Mouse (Mus musculus) myocyte (in vitro differentiated cells): Measurements from ENCODE around the gene Nipsnap2. TPM values are rescaled to one million over a fixed set of nuclear protein-coding genes. Genes with fewer than 3 reads are reported as not detected.

Source experiments
- H3K27me3 ChIP-seq: one replicate; pipeline ENCODE4 v1.6.1; 2011; ENCODE audit not compliant: control insufficient read depth, insufficient read depth, insufficient read length
- H3K36me3 ChIP-seq: one replicate; pipeline ENCODE4 v1.6.1; 2011; ENCODE audit not compliant: control insufficient read depth, insufficient read depth
- H3K4me2 ChIP-seq: one replicate; pipeline ENCODE4 v1.6.1; 2011; ENCODE audit warnings: low read depth, control low read depth
- H3K4me3 ChIP-seq: one replicate; pipeline ENCODE4 v1.5.1; 2011; ENCODE audit warnings: mild to moderate bottlenecking, control low read depth, moderate library complexity
- H3K79me2 ChIP-seq: one replicate; pipeline ENCODE4 v1.6.1; 2011; ENCODE audit not compliant: control insufficient read depth, insufficient read depth
- H3ac ChIP-seq: one replicate; pipeline ENCODE4 v1.6.1; 2011; ENCODE audit not compliant: control insufficient read depth, insufficient read length
- CEBPB ChIP-seq: IDR thresholded peaks from 2 replicates; pipeline ENCODE4 v1.6.1; 2011; ENCODE audit warnings: mild to moderate bottlenecking, moderate library complexity; ENCODE audit not compliant: poor library complexity, insufficient read depth, severe bottlenecking
- E2F4 ChIP-seq: IDR thresholded peaks from one replicate; pipeline ENCODE4 v1.6.1; 2011; ENCODE audit warnings: mild to moderate bottlenecking, control low read depth, moderate library complexity; ENCODE audit not compliant: insufficient read depth
- MAX ChIP-seq: IDR thresholded peaks from one replicate; pipeline ENCODE4 v1.6.1; 2011; ENCODE audit warnings: low read depth, mild to moderate bottlenecking, control low read depth
- MYOD1 ChIP-seq, 3 experiments: IDR thresholded peaks; one replicate each; pipeline ENCODE4 v1.6.1; 2011; ENCODE audit warnings: control low read depth in 2 of 3, low read depth in 2 of 3, mild to moderate bottlenecking in 2 of 3, moderate library complexity in 1 of 3; ENCODE audit not compliant: insufficient read length in 2 of 3, control insufficient read depth in 1 of 3
- MYOG ChIP-seq, 3 experiments: IDR thresholded peaks; one replicate each; pipeline ENCODE4 v1.6.1; 2011; ENCODE audit warnings: control low read depth in 2 of 3, low read depth in 2 of 3, mild to moderate bottlenecking in 2 of 3; ENCODE audit not compliant: insufficient read length in 2 of 3, control insufficient read depth in 1 of 3, insufficient read depth in 1 of 3
- POLR2A ChIP-seq: IDR thresholded peaks from one replicate; pipeline ENCODE4 v1.6.1; 2011; ENCODE audit warnings: low read depth, mild to moderate bottlenecking, control low read depth, moderate library complexity; ENCODE audit not compliant: insufficient read length
- POLR2AphosphoS2 ChIP-seq: IDR thresholded peaks from one replicate; pipeline ENCODE4 v1.6.1; 2011; ENCODE audit warnings: low read depth, control low read depth; ENCODE audit not compliant: insufficient read length
- REST ChIP-seq: IDR thresholded peaks from one replicate; pipeline ENCODE4 v1.6.1; 2011; ENCODE audit warnings: mild to moderate bottlenecking, control low read depth, moderate library complexity; ENCODE audit not compliant: insufficient read depth, insufficient read length
- SRF ChIP-seq: IDR thresholded peaks from one replicate; pipeline ENCODE4 v1.6.1; 2011; ENCODE audit warnings: low read depth; ENCODE audit not compliant: control insufficient read depth, insufficient read length
- TCF12 ChIP-seq: IDR thresholded peaks from one replicate; pipeline ENCODE4 v1.6.1; 2011; ENCODE audit warnings: mild to moderate bottlenecking, control low read depth; ENCODE audit not compliant: poor library complexity, insufficient read depth, severe bottlenecking
- TCF3 ChIP-seq: IDR thresholded peaks from one replicate; pipeline ENCODE4 v1.6.1; 2011; ENCODE audit warnings: low read depth, control low read depth; ENCODE audit not compliant: insufficient read length
- USF1 ChIP-seq: IDR thresholded peaks from one replicate; pipeline ENCODE4 v1.6.1; 2011; ENCODE audit warnings: low read depth, mild to moderate bottlenecking, control low read depth, moderate library complexity
- polyA plus RNA-seq: library from polyadenylated mRNA; unstranded; fragments of >200 nt; fragmentation: generic; extraction: Trizol; gene quantifications from one replicate; pipeline ENCODE4 v1.2.1, GENCODE M21; 2012; ENCODE audit warnings: missing spikeins

Gene Nipsnap2
- polyA plus RNA-seq, 1 experiment: 67.6 TPM

DNA sequence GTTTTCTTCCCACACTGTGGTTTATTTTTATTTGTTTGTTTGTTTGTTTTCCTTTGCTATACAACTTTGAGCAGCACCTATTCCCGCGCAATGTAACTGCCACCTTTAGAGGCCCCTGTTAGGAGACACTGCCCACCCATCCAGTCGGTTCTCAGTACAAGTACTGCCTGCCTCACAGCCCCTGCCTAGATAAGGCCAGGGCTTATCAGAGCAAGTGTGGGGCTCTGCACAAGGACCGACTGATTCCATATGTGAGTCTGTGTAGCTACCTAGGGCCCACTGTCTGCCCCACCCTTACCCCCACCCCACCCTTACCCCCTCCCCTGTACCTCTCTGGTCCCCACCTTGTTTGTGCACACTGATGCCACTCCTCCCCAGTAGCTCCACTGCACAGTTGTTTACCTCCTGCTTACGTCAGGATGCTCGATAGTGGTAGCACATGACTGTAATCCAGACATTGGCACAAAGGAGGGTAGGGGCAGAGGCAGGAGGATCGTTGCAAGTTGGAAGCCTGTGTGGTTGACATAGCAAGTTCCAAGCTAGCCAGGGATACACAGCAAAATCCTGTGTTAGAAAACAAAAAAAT lies 18.1 kb downstream of the Nipsnap2 start:
- no peaks in the 10 kb centered on the region for H3K27me3 ChIP-seq
- TF ChIP-seq CEBPB: no peak
- TF ChIP-seq MAX: no peak
- no peak for TF ChIP-seq USF1
- no peak for TF ChIP-seq E2F4
- TF ChIP-seq MYOD1 (IDR thresholded peaks at IDR 0.05; ENCODE audit: control insufficient read depth in 1 of 3, insufficient read length in 2 of 3, low read depth in 2 of 3): no peak
- TF ChIP-seq SRF: no peak
- TF ChIP-seq POLR2AphosphoS2: no peak
- no peak for TF ChIP-seq TCF3
- no peak for TF ChIP-seq TCF12
- TF ChIP-seq POLR2A: no peak
- TF ChIP-seq REST: no peak
- TF ChIP-seq MYOG (IDR thresholded peaks at IDR 0.05; ENCODE audit: control insufficient read depth in 1 of 3, insufficient read depth in 1 of 3, insufficient read length in 2 of 3, low read depth in 2 of 3): no peak
- H3K79me2 ChIP-seq: no peaks in the 10 kb centered on the region
- H3K4me2 ChIP-seq: no peak overlapping the region
- H3K36me3 ChIP-seq: peaks cover 19% of the 10 kb centered on the region
- H3ac ChIP-seq: no peak overlapping the region
- no peak overlapping the region for H3K4me3 ChIP-seq

GRCm38 (mm10) chr5:129744050-129744449 lies 19.2 kb downstream of the Nipsnap2 start:
- Histone ChIP-seq H3K4me2 (no peak overlapping the region), H3K36me3 (peaks cover 25% of the 10 kb centered on the region)

GRCm38 (mm10) chr5:129756886-129757285 lies 32.0 kb downstream of the Nipsnap2 start:
- H3ac ChIP-seq: no peak overlapping the region
- TF ChIP-seq TCF12 (no peak), SRF (no peak), USF1 (no peak), POLR2AphosphoS2 (no peak), MYOD1 (IDR thresholded peaks at IDR 0.05; ENCODE audit: control insufficient read depth in 1 of 3, insufficient read length in 2 of 3, low read depth in 2 of 3) (no peak), E2F4 (no peak), TCF3 (no peak), POLR2A (no peak), REST (no peak), MYOG (IDR thresholded peaks at IDR 0.05; ENCODE audit: control insufficient read depth in 1 of 3, insufficient read depth in 1 of 3, insufficient read length in 2 of 3, low read depth in 2 of 3) (no peak), CEBPB (no peak), MAX (no peak)
- no peaks in the 10 kb centered on the region for H3K36me3 ChIP-seq
- H3K4me2 ChIP-seq: no peak overlapping the region
- no peaks in the 10 kb centered on the region for H3K27me3 ChIP-seq
- no peak overlapping the region for H3K4me3 ChIP-seq
- no peaks in the 10 kb centered on the region for H3K79me2 ChIP-seq

More at GRCm38 (mm10) chr5:129744050-129744449, 19.2 kb downstream of the Nipsnap2 start:
- TF ChIP-seq CEBPB (no peak), TCF12 (no peak), POLR2AphosphoS2 (no peak), REST (no peak), MAX (no peak), MYOD1 (IDR thresholded peaks at IDR 0.05; ENCODE audit: control insufficient read depth in 1 of 3, insufficient read length in 2 of 3, low read depth in 2 of 3) (no peak), SRF (no peak), MYOG (IDR thresholded peaks at IDR 0.05; ENCODE audit: control insufficient read depth in 1 of 3, insufficient read depth in 1 of 3, insufficient read length in 2 of 3, low read depth in 2 of 3) (no peak), E2F4 (no peak)
- no peaks in the 10 kb centered on the region for H3K79me2 ChIP-seq
- H3ac ChIP-seq: no peak overlapping the region
- no peaks in the 10 kb centered on the region for H3K27me3 ChIP-seq
- H3K4me3 ChIP-seq: no peak overlapping the region

- Histone ChIP-seq H3K79me2 (no peaks in the 10 kb centered on the region), H3K27me3 (no peaks in the 10 kb centered on the region), H3K4me3 (no peak overlapping the region), H3K4me2 (no peak overlapping the region), H3K36me3 (peaks cover 3% of the 10 kb centered on the region), H3ac (no peak overlapping the region)
- TF ChIP-seq POLR2A: no peak
- no peak for TF ChIP-seq SRF
- no peak for TF ChIP-seq TCF12
- TF ChIP-seq POLR2AphosphoS2: no peak
- no peak for TF ChIP-seq E2F4
- TF ChIP-seq CEBPB: no peak
- no peak for TF ChIP-seq MAX
- no peak for TF ChIP-seq MYOG (IDR thresholded peaks at IDR 0.05; ENCODE audit: control insufficient read depth in 1 of 3, insufficient read depth in 1 of 3, insufficient read length in 2 of 3, low read depth in 2 of 3)
- no peak for TF ChIP-seq TCF3
- no peak for TF ChIP-seq USF1
- TF ChIP-seq MYOD1 (IDR thresholded peaks at IDR 0.05; ENCODE audit: control insufficient read depth in 1 of 3, insufficient read length in 2 of 3, low read depth in 2 of 3): no peak
- no peak for TF ChIP-seq REST
Observed at GRCm38 (mm10) chr5:129759929-129760480, 35.1 kb downstream of the Nipsnap2 start.
